In genomic region chr3:117329485-117329884, GRCm38 (mm10) we compare ENCODE assay signal across 22 mouse cellular contexts. TPM values are rescaled to one million over a fixed set of nuclear protein-coding genes. Genes with fewer than 3 reads are reported as not detected.
DNase-seq lines count a peak whose midpoint lies in the region; ATAC-seq and TF ChIP-seq lines count a peak whose summit lies in the region.
"Had no signal": no experiment of that assay in that cellular context is flagged by ENCODE, and none has a peak within 500 bp of the region (broad histone marks: within the 10 kb centered on the region; RNA-seq: fewer than 3 reads in every experiment).

No protein-coding gene starts in this region.

- no peaks in the 10 kb centered on the region for H3K36me3 ChIP-seq in CH12.LX (replicated peaks in 1 of 2; ENCODE audit: control insufficient read depth in 1 of 2, insufficient read depth in 1 of 2, low read length in 1 of 2)
- H3K36me3 ChIP-seq in liver, embryonic 12.5 days = no peaks in the 10 kb centered on the region
- H3K36me3 ChIP-seq: embryonic facial prominence, embryonic 12.5 days; forebrain, embryonic 15.5 days; heart, embryonic 12.5 days; hindbrain, embryonic 10.5 days had no signal

- no peaks in the 10 kb centered on the region for H3K27me3 ChIP-seq in CH12.LX (replicated peaks)
- H3K27me3 ChIP-seq in liver, embryonic 12.5 days (replicated peaks) = no peaks in the 10 kb centered on the region
- H3K27me3 ChIP-seq: embryonic facial prominence, embryonic 12.5 days; forebrain, embryonic 15.5 days; heart, embryonic 12.5 days had no signal

- TF ChIP-seq RAD21 in CH12.LX (IDR thresholded peaks at IDR 0.05; ENCODE audit: low read depth, low read length) = no peak

- in situ Hi-C loops in CH12.LX (cut with MboI; ENCODE audit: low pct_ligation_motif_present, low pct_unique_long_range_greater_than_20kb, low sequenced_read_pairs) = no loop called here

- no peak overlapping the region for H3K4me3 ChIP-seq in layer of hippocampus, adult 2 months
- no peak overlapping the region for H3K4me3 ChIP-seq in CH12.LX (replicated peaks in 1 of 3; ENCODE audit: low read depth in 2 of 3, low read length in 2 of 3, poor library complexity in 1 of 3)
- no peak overlapping the region for H3K4me3 ChIP-seq in olfactory bulb, adult 2 months (ENCODE audit: insufficient read depth, low read depth, low read length)
- H3K4me3 ChIP-seq in liver, embryonic 12.5 days = no peak overlapping the region
- H3K4me3 ChIP-seq: embryonic facial prominence, embryonic 12.5 days; forebrain, embryonic 15.5 days; gastrocnemius, adult 2 months; heart, embryonic 12.5 days; hindbrain, embryonic 10.5 days had no signal

- no peak for ATAC-seq in liver, embryonic 12.5 days
- ATAC-seq: CD4-positive, CD25-positive, alpha-beta regulatory T cell, adult 4 months; forebrain, embryonic 15.5 days had no signal

- peak overlapping the region; percentile 59 for H3K27ac ChIP-seq in layer of hippocampus, adult 2 months
- H3K27ac ChIP-seq in CH12.LX (ENCODE audit: insufficient read depth, low read depth) = no peak overlapping the region
- peak overlapping the region; percentile 13; the same call in 1 of the 2 replicates for H3K27ac ChIP-seq in olfactory bulb, adult 2 months (ENCODE audit: insufficient read depth, low read depth, low read length)
- no peak overlapping the region for H3K27ac ChIP-seq in liver, embryonic 12.5 days
- H3K27ac ChIP-seq: embryonic facial prominence, embryonic 12.5 days; forebrain, embryonic 15.5 days; gastrocnemius, adult 2 months; hindbrain, embryonic 10.5 days; hindbrain, embryonic 14.5 days had no signal

- no peaks in the 10 kb centered on the region for H3K9me3 ChIP-seq in CH12.LX (replicated peaks; ENCODE audit: low read length)
- no peaks in the 10 kb centered on the region for H3K9me3 ChIP-seq in liver, embryonic 12.5 days (replicated peaks)
- H3K9me3 ChIP-seq: embryonic facial prominence, embryonic 12.5 days; forebrain, embryonic 15.5 days; heart, embryonic 12.5 days; hindbrain, embryonic 10.5 days had no signal

- WGBS in olfactory bulb, adult 2 months = 33% methylated on average over 6 of the region's 6 CpGs
- WGBS in liver, embryonic 12.5 days (ENCODE audit: insufficient replicate concordance) = 71% methylated on average over 6 of the region's 6 CpGs

- H3K4me1 ChIP-seq in CH12.LX (ENCODE audit: control insufficient read depth in 1 of 2, insufficient read depth in 2 of 2) = peaks cover 3 to 6% of the 10 kb centered on the region in 2 experiments; a peak in 3 of 4 replicates
- 0 out of 2 replicates have a peak, but pooled peaks cover 4% of the 10 kb centered on the region for H3K4me1 ChIP-seq in olfactory bulb, adult 2 months (ENCODE audit: control insufficient read depth, insufficient read depth, low read length)
- no peaks in the 10 kb centered on the region for H3K4me1 ChIP-seq in liver, embryonic 12.5 days
- H3K4me1 ChIP-seq: embryonic facial prominence, embryonic 12.5 days; forebrain, embryonic 15.5 days; heart, embryonic 12.5 days; hindbrain, embryonic 10.5 days had no signal

- H3K79me2 ChIP-seq in CH12.LX (replicated peaks; ENCODE audit: control insufficient read depth, extremely low read depth, insufficient read depth, poor library complexity, severe bottlenecking) = no peaks in the 10 kb centered on the region

- dilution Hi-C loops in CH12.LX (cut with MboI; ENCODE audit: extremely low pct_ligation_motif_present, extremely low pct_unique_long_range_greater_than_20kb, low sequenced_read_pairs) = no loop called here

- TF ChIP-seq EP300 in CH12.LX (IDR thresholded peaks at IDR 0.05; ENCODE audit: low read length) = peak; percentile 82

- no peak overlapping the region for H3K9ac ChIP-seq in CH12.LX (ENCODE audit: insufficient read depth, low read depth)
- H3K9ac ChIP-seq in liver, embryonic 12.5 days = no peak overlapping the region
- H3K9ac ChIP-seq: embryonic facial prominence, embryonic 12.5 days; forebrain, embryonic 15.5 days; heart, embryonic 12.5 days; hindbrain, embryonic 14.5 days had no signal

- no peak overlapping the region for H3K4me2 ChIP-seq in CH12.LX (ENCODE audit: insufficient read depth, low read depth, poor library complexity, severe bottlenecking)
- H3K4me2 ChIP-seq in liver, embryonic 12.5 days = no peak overlapping the region
- H3K4me2 ChIP-seq: embryonic facial prominence, embryonic 12.5 days; forebrain, embryonic 15.5 days; heart, embryonic 12.5 days; hindbrain, embryonic 14.5 days had no signal

- TF ChIP-seq CTCF in layer of hippocampus, adult 2 months (conservative IDR thresholded peaks at IDR 0.05) = no peak
- no peak for TF ChIP-seq CTCF in CH12.LX (conservative IDR thresholded peaks at IDR 0.05 in 1 of 2, IDR thresholded peaks at IDR 0.05 in 1 of 2; ENCODE audit: low read depth in 2 of 2, low read length in 2 of 2)
- TF ChIP-seq CTCF in olfactory bulb, adult 2 months (IDR thresholded peaks at IDR 0.05; ENCODE audit: insufficient read depth, low read depth, low read length) = no peak

- no peak for TF ChIP-seq POLR2A in CH12.LX (IDR thresholded peaks at IDR 0.05; ENCODE audit: low read depth, low read length)
- no peak for TF ChIP-seq POLR2A in olfactory bulb, adult 2 months (IDR thresholded peaks at IDR 0.05; ENCODE audit: insufficient read depth, low read depth, low read length)

- DNase-seq in layer of hippocampus, adult 2 months (ENCODE audit: low spot score in 2 of 2) = no peak
- DNase-seq in layer of hippocampus, adult 8-10 months (ENCODE audit: low spot score in 2 of 2) = no peak
- peak; percentile 68 for DNase-seq in right cerebral cortex, adult 18-20 months
- no peak for DNase-seq in right cerebral cortex, postnatal 14 days
- peak; percentile 27 for DNase-seq in CH12.LX (ENCODE audit: extremely low read depth)
- DNase-seq: adrenal gland, postnatal 10 days; B cell, adult 2 months; cerebellum, adult 11-12 months; cerebellum, adult 9-10 months; cerebellum, postnatal 25 days; gastrocnemius, adult 2 months; gastrocnemius, postnatal 25 days had no signal

TF ChIP-seq in CH12.LX, 34 proteins besides CTCF, POLR2A, EP300 and RAD21:
- TF ChIP-seq JUN (IDR thresholded peaks at IDR 0.05; ENCODE audit: insufficient read depth, low read depth, low read length) (peak; percentile 77), ETS1 (conservative IDR thresholded peaks at IDR 0.05; ENCODE audit: low read depth, low read length) (0 out of 2 replicates have a peak, but pooled peaks have one; percentile 20), UBTF (IDR thresholded peaks at IDR 0.05; ENCODE audit: low read depth, low read length) (no peak), MXI1 (IDR thresholded peaks at IDR 0.05; ENCODE audit: low read depth, low read length) (no peak), RCOR1 (conservative IDR thresholded peaks at IDR 0.05; ENCODE audit: low read depth, low read length) (no peak), JUND (conservative IDR thresholded peaks at IDR 0.05; ENCODE audit: low read depth, low read length) (peak; percentile 86), NELFE (IDR thresholded peaks at IDR 0.05; ENCODE audit: low read depth, low read length) (no peak), USF1 (IDR thresholded peaks at IDR 0.05; ENCODE audit: low read depth, low read length) (no peak), GABPA (IDR thresholded peaks at IDR 0.05; ENCODE audit: insufficient replicate concordance, low read depth, low read length) (no peak), TCF12 (IDR thresholded peaks at IDR 0.05; ENCODE audit: low read depth, low read length) (no peak), MEF2A (IDR thresholded peaks at IDR 0.05; ENCODE audit: borderline replicate concordance, low read depth, low read length) (peak; percentile 33; the same call in 1 of the 2 replicates), MAX (IDR thresholded peaks at IDR 0.05; ENCODE audit: low read length) (no peak), IRF4 (IDR thresholded peaks at IDR 0.05; ENCODE audit: low read depth, low read length) (peak; percentile 95), MAFK (IDR thresholded peaks at IDR 0.05; ENCODE audit: insufficient replicate concordance, low read length) (no peak), MYC (IDR thresholded peaks at IDR 0.05; ENCODE audit: low read depth, low read length) (no peak), TBP (conservative IDR thresholded peaks at IDR 0.05; ENCODE audit: low read depth, low read length) (no peak)

RNA-seq across cellular contexts. Expression of gene Plppr4, which starts 31.2 kb away (rescaled TPM):
- 100 to 1,000 TPM; 313 to 317 TPM for total RNA-seq in layer of hippocampus, adult 2 months (2021)
- total RNA-seq in layer of hippocampus, adult 8-10 months (2022) = 100 to 1,000 TPM; 234 to 255 (median 241) TPM
- total RNA-seq in CH12.LX (2012; rRNA removed) (not detected in 2 replicates), CH12.LX (2014; rRNA removed) (not detected in 2 replicates)
- polyA plus RNA-seq in CH12.LX (2012; ENCODE audit: insufficient read length, low read depth) = not detected in 2 replicates
- polyA plus RNA-seq in olfactory bulb, adult 2 months (2012; ENCODE audit: insufficient read depth, insufficient read length, low replicate concordance, missing spikeins) = 88.7 TPM in 1 of 2 replicates, not detected in the other
- polyA plus RNA-seq in liver, embryonic 12.5 days (2016; fragmentation: Nextera tagmentation; extraction: Ambion mirVana) = 0.06 TPM in 1 of 2 replicates, not detected in the other
- total RNA-seq: granulocyte monocyte progenitor cell, adult 5-6 weeks; MEL had no signal
- polyA plus RNA-seq: CD4-positive, CD25-positive, alpha-beta regulatory T cell, adult 4 months had no signal

Comparison
In these comparisons a context has a peak if more than half of its experiments do, and no peak if none do; other contexts are left out.
1. DNase-seq: peak in right cerebral cortex, adult 18-20 months (single experiment) and CH12.LX (single experiment); none in layer of hippocampus, adult 2 months (0 of 2), layer of hippocampus, adult 8-10 months (0 of 2) and right cerebral cortex, postnatal 14 days (single experiment).
2. H3K27ac ChIP-seq: peak in layer of hippocampus, adult 2 months (single experiment) and olfactory bulb, adult 2 months (single experiment); none in CH12.LX (single experiment) and liver, embryonic 12.5 days (single experiment).
3. RNA of gene Plppr4, which starts 31.2 kb away (total RNA-seq): 313 to 317 TPM in layer of hippocampus, adult 2 months and 234 to 255 TPM in layer of hippocampus, adult 8-10 months; not detected in CH12.LX; every median in the first group is over 100 times any median in the second.